Mouse (Mus musculus) kidney, adult 9 months (tissue): ENCODE measurements at regions not wholly inside any gene's neighbourhood (a gene's known extent, or its start where the extent isn't known, plus 50 kb on each side); places are given as distances from the start of the nearest gene placed in this dataset.
"Not testable (repeated sequence)": the region's sequence is repeated elsewhere in the genome, so short reads cannot be mapped to it uniquely, and the experiment has no call there.

ENCODE experiments used
- DNase-seq: peaks from one replicate; pipeline ENCODE4 v3.0.0; 2022

GRCm38 (mm10) chr13:75295818-75296217, 206.2 kb downstream of the Pcsk1 start:
- DNase-seq, result no peak

GRCm38 (mm10) chr13:75319780-75320179, 230.2 kb downstream of the Pcsk1 start:
- DNase-seq, result peak; percentile 16

- DNase-seq, result no peak
These were observed 230.6 kb downstream of the Pcsk1 start for GRCm38 (mm10) chr13:75320239-75320638.

GRCm38 (mm10) chr13:75337054-75337453, 247.4 kb downstream of the Pcsk1 start:
- DNase-seq, result no peak

GRCm38 (mm10) chr13:75343422-75343821, 253.8 kb downstream of the Pcsk1 start:
- DNase-seq, result no peak

- no peak for DNase-seq
These were observed 277.2 kb downstream of the Pcsk1 start for GRCm38 (mm10) chr13:75366723-75367426.

GRCm38 (mm10) chr13:75368249-75368800, 278.7 kb downstream of the Pcsk1 start:
- DNase-seq, result no peak

GRCm38 (mm10) chr13:75377100-75377499, 287.5 kb downstream of the Pcsk1 start:
- DNase-seq, result not testable (repeated sequence)

GRCm38 (mm10) chr13:75377717-75378116, 288.1 kb downstream of the Pcsk1 start:
- no peak for DNase-seq

GRCm38 (mm10) chr13:75384631-75385340, 295.2 kb downstream of the Pcsk1 start:
- DNase-seq, result peak; percentile 22

GRCm38 (mm10) chr13:75389211-75389610, 299.6 kb downstream of the Pcsk1 start:
- no peak for DNase-seq

- DNase-seq, result no peak
These were observed 300.6 kb downstream of the Pcsk1 start for GRCm38 (mm10) chr13:75390177-75390576.

GRCm38 (mm10) chr13:75399846-75400245, 306.7 kb upstream of the Ell2 start:
- DNase-seq, result not testable (repeated sequence)

GRCm38 (mm10) chr13:75420726-75421125, 285.8 kb upstream of the Ell2 start:
- DNase-seq, result no peak

GRCm38 (mm10) chr13:75426971-75427370, 279.6 kb upstream of the Ell2 start:
- peak; percentile 16 for DNase-seq

GRCm38 (mm10) chr13:75439170-75439569, 267.4 kb upstream of the Ell2 start:
- peak; percentile 81 for DNase-seq

- DNase-seq, result peak; percentile 5
These were observed 266.5 kb upstream of the Ell2 start for GRCm38 (mm10) chr13:75440051-75440450.

- DNase-seq, result no peak
These were observed 246.2 kb upstream of the Ell2 start for GRCm38 (mm10) chr13:75460335-75460878.

GRCm38 (mm10) chr13:75461273-75461672, 245.3 kb upstream of the Ell2 start:
- DNase-seq, result no peak

GRCm38 (mm10) chr13:75467225-75467624, 239.3 kb upstream of the Ell2 start:
- no peak for DNase-seq

- DNase-seq, result no peak
These were observed 230.5 kb upstream of the Ell2 start for GRCm38 (mm10) chr13:75475828-75476597.

- peak; percentile 44 for DNase-seq
These were observed 223.2 kb upstream of the Ell2 start for GRCm38 (mm10) chr13:75483157-75483915.
